Mouse (Mus musculus) left cerebral cortex, postnatal 36 days (tissue): Measurements from ENCODE around the gene Urgcp. TPM values are rescaled to one million over a fixed set of nuclear protein-coding genes. Genes with fewer than 3 reads are reported as not detected.

Experiments used
- DNase-seq, 2 experiments: peaks; one replicate each; pipeline ENCODE4 v3.0.0; 2021 to 2022; ENCODE audit warnings: low spot score in 2 of 2, mixed read lengths in 1 of 2
- intact Hi-C: fragments of 180-260 bp; cut with DNase I; formaldehyde crosslinking; loops from one replicate; pipeline ENCODE4 v1.15.1; 2025
- total RNA-seq, 2 experiments: library from RNA; stranded (reverse); gene quantifications; 2 replicates each; pipeline ENCODE4 v1.2.3; 2021

Urgcp gene
- total RNA-seq, 2 experiments from 2014 or later = 65.6 to 75.2 TPM

- intact Hi-C loops = loop anchor here (5.0 kb wide), 2 partner anchors 49 to 89 kb away; partner anchors contain the start of genes Pold2 and Polm
- peak; percentile 95 to 96 for DNase-seq
These were observed 26.2 kb upstream of the Urgcp start, which contains the start of gene Dbnl for GRCm38 (mm10) chr11:5788056-5789014. Gene Dbnl, plus strand, starts transcription at chr11:5788488.

- no peak for DNase-seq
- intact Hi-C loops = loop anchor here (5.0 kb wide), 2 partner anchors 50 to 90 kb away; partner anchors contain the start of genes Pold2 and Polm
These were observed 25.5 kb upstream of the Urgcp start for GRCm38 (mm10) chr11:5787671-5788055.

- no peak for DNase-seq
- intact Hi-C loops = loop anchor here (5.0 kb wide), 2 partner anchors 52 to 92 kb away; partner anchors contain the start of genes Pold2 and Polm
These were observed 23.6 kb upstream of the Urgcp start for GRCm38 (mm10) chr11:5785732-5786131.

- intact Hi-C loops = no loop called here
- DNase-seq = no peak
These were observed 20.2 kb upstream of the Urgcp start for GRCm38 (mm10) chr11:5782199-5782944.

- no peak for DNase-seq
- intact Hi-C loops = no loop called here
These were observed 17.9 kb upstream of the Urgcp start for GRCm38 (mm10) chr11:5780035-5780499.

- intact Hi-C loops = no loop called here
These were observed 16.3 kb upstream of the Urgcp start for GRCm38 (mm10) chr11:5778481-5778880.

GRCm38 (mm10) chr11:5766019-5766418 is 3.8 kb upstream of the Urgcp start:
- DNase-seq = no peak
- intact Hi-C loops = no loop called here

More at GRCm38 (mm10) chr11:5778481-5778880, 16.3 kb upstream of the Urgcp start:
- DNase-seq = no peak

- no peak for DNase-seq
- intact Hi-C loops = no loop called here
These were observed 432 bp upstream of the Urgcp start for GRCm38 (mm10) chr11:5762633-5762982.

GRCm38 (mm10) chr11:5753755-5754154 is 8.4 kb downstream of the Urgcp start:
- intact Hi-C loops = no loop called here
- no peak for DNase-seq

GRCm38 (mm10) chr11:5744951-5745350 is 17.2 kb downstream of the Urgcp start:
- intact Hi-C loops = no loop called here
- no peak for DNase-seq

- intact Hi-C loops = no loop called here
- no peak for DNase-seq
These were observed 20.1 kb downstream of the Urgcp start for GRCm38 (mm10) chr11:5742106-5742505.

GRCm38 (mm10) chr11:5740965-5741627 is 21.1 kb downstream of the Urgcp start:
- peak; percentile 72 to 85 for DNase-seq
- intact Hi-C loops = no loop called here

- intact Hi-C loops = no loop called here
- DNase-seq = no peak
These were observed 21.6 kb downstream of the Urgcp start for GRCm38 (mm10) chr11:5740599-5740964.

GRCm38 (mm10) chr11:5739846-5740245 is 22.3 kb downstream of the Urgcp start:
- intact Hi-C loops = no loop called here
- no peak for DNase-seq

GRCm38 (mm10) chr11:5738888-5739632 is 23.1 kb downstream of the Urgcp start:
- DNase-seq = no peak
- intact Hi-C loops = no loop called here

GRCm38 (mm10) chr11:5737137-5737536 is 25.0 kb downstream of the Urgcp start:
- intact Hi-C loops = no loop called here
- DNase-seq = no peak

- intact Hi-C loops = no loop called here
These were observed 27.9 kb downstream of the Urgcp start for GRCm38 (mm10) chr11:5734323-5734722.

GRCm38 (mm10) chr11:5732401-5732800 is 29.8 kb downstream of the Urgcp start:
- intact Hi-C loops = no loop called here
- DNase-seq = no peak

More at GRCm38 (mm10) chr11:5734323-5734722, 27.9 kb downstream of the Urgcp start:
- no peak for DNase-seq

- no peak for DNase-seq
- intact Hi-C loops = no loop called here
These were observed 32.6 kb downstream of the Urgcp start for GRCm38 (mm10) chr11:5729582-5729981.
